Mouse (Mus musculus): ENCODE results near the gene Gdf2. TPM values are rescaled to one million over a fixed set of nuclear protein-coding genes. Genes with fewer than 3 reads are reported as not detected.

The Gdf2 gene
- polyA plus RNA-seq (2015; fragmentation: Nextera tagmentation; extraction: Ambion mirVana), result not detected in 2 replicates

DNA sequence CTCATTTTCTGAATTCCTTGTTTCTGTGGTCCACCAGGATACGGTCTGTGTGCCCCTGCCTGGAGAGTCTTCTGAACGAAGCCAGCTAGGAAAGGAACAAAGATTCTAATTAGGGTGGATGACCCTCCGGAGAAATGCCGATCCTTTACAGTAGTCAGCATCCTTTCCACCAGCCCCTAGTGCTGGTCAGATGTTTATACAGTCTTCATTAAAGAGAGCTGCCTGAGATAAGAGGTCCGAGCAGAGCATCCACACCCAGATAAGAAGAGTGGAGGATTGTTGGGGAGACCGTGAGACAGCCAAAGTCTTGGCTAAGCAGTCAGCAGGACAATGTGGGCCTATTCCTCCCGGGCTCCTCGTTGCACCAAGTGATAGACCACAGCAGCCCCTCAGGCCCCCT is at the start of gene Gdf2:
Gdf2 (plus strand) TSS at position 301 of the 400 bp plus-strand sequence.
- no peak for DNase-seq (ENCODE audit: low spot score)

DNA sequence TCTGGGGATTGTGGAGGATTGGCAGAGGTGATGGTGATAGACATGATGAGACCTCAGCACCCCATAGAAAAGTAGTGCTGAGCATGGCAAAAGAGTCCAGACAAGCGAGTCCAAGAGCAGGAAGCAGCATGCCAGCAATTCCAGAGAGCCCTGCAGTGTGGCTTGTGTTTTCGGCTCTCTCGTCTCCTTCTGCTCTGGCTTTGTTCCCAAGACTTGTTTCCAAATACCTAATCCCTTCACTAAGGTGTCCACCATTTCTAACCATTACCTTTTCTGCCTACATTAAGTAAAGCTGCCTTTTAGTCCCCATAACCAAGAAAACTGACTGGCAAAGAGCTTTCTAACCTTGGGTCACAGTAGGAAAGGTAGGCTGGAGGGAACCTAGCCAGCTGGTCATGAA is 49.3 kb upstream of the Gdf2 start:
- DNase-seq (ENCODE audit: low spot score), result no peak

DNA sequence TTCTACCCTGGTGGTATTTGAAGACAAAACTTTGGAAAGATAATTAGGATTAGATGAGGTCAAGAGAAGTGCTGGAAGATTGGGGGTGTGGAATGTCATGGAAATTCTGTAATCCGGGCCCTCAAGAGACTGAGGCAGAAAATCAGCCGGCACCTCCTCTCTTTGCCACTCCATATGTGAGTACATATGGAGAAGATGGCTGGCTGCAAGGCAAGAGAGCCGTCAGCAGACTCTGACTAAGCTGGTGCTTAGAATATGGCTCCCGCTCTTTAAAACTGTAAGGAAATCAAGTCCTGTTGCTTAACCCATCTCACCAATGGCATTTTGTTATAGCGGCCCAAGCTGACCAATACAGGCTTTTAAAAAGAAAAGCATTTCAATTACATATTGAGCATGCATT is 45.1 kb upstream of the Gdf2 start:
- no peak for DNase-seq (ENCODE audit: low spot score)

DNA sequence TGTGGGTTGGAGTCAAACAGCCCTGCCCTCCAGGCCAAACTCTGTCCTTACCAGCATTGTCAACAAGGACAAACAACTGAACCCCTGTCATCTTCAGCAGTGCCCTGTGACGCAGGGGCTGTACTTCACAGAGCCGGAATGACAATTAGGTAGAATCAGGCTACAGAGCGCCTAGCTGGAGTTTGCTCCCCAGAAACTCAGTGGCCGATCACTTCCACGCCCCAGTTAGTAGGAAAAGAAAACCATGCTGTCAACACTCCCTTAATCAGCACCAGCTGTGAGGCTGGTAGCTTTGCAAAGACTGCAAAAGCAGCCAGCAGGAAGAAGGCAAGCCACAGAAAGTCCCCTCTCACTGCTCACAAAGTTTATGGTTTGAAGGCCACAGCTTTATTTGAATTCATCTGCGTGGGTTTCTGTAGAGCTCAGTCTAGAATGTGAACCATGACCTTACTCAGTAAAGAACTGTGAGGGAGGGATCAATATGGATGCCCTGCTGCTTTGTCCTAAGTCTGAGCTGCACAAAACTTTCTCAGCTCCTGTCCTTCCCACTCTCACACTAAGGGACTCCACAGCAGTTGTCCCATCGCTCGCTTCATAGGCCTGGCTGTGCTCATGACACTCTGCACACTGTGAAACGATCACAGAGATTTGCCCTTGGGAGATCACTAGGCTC is 44.1 kb upstream of the Gdf2 start:
- no peak for DNase-seq (ENCODE audit: low spot score)

DNA sequence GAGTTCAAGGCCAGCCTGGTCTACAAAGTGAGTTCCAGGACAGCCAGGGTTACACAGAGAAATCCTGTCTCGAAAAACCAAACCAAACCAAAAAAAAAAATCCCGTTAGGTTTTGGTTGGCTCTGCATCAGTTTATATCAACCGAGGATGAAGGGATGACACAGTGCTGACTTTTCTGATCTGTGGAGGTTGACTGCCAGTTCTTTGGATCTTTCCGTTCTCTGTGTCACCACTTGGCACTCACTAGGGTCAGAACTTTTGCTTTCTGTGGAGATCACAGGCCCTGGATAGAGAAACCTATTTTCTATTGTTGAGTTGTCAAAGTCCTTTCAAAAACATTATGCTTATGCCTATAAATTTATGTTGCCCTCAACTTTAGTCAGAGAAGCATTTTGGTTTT is 38.1 kb upstream of the Gdf2 start:
- DNase-seq (ENCODE audit: low spot score), result no peak

DNA sequence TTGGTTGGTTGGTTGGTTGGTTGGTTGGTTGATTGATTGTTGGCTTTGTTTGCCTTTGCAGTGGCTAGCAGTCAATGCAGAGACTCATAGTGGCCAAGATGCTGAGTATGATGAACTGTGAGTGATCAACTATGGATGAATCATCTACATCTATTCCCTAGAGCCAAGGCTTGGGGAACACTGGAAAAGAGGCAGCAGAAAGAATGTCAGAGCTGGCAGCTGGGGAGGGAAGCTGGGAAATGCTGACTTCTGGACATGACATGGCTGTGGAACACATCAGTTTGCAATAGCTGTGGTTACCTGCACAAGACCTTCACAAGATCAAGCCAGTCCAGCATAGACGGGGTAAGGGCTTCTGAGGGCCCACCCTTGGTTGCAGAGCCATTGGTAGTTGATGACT is 37.6 kb upstream of the Gdf2 start:
- no peak for DNase-seq (ENCODE audit: low spot score)

DNA sequence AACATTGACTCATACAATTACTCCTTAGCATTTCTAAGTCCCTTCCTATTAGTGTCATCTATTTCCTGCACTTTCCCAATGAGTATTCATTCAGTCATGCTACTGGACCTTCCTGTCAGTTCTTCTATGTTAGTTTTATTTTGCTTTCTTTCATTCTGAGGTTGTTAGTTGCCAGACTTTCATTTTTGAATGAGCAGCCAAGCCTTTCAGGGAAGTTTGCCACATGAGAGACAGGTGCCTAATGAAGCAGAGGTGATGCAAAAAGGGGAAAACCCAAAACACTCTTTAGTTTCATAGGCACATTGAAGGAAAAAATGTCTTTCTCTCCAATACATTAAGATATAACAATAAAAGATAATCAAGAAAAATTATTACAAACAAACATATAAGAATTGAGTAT is 36.0 kb upstream of the Gdf2 start:
- no peak for DNase-seq (ENCODE audit: low spot score)

DNA sequence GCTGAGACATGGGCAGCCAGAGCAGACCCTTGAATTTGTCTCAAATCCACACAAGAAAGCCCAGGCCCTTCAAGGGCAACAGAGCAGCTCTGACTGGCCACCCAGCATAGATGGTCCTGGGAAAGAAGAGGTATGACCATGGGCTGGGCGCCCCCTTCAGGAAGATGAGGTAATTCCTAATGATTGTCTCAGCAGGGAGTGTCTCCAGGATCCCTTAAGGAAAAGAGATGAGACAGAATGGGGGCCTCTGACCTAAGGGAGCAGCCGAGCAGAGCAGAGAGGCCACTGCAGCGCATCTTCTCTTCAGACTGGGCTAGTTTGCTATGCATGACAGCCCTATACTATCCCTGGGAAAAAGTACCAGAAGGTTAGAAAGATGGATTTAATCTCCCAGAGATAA is 27.1 kb upstream of the Gdf2 start:
- DNase-seq (ENCODE audit: low spot score), result no peak

DNA sequence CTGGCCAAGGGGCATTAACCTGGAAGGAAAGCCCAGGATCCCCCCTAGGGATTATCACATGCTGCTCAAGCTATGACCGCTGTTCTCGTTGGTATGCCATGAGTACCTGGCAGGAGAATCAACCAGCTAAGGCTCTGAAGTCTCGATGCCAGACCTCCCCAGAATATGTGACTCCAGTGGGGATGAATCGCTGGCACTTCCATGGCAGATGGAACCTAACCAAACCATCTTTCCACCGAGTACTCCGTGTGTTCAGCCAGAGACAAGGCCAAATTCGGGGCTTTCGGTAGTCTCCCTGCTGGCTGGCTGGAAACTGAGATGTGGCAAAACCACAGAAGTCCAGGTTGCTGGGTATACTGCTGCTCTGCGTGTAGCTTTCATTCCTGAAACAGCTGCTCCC is 26.6 kb upstream of the Gdf2 start:
- DNase-seq (ENCODE audit: low spot score), result no peak

DNA sequence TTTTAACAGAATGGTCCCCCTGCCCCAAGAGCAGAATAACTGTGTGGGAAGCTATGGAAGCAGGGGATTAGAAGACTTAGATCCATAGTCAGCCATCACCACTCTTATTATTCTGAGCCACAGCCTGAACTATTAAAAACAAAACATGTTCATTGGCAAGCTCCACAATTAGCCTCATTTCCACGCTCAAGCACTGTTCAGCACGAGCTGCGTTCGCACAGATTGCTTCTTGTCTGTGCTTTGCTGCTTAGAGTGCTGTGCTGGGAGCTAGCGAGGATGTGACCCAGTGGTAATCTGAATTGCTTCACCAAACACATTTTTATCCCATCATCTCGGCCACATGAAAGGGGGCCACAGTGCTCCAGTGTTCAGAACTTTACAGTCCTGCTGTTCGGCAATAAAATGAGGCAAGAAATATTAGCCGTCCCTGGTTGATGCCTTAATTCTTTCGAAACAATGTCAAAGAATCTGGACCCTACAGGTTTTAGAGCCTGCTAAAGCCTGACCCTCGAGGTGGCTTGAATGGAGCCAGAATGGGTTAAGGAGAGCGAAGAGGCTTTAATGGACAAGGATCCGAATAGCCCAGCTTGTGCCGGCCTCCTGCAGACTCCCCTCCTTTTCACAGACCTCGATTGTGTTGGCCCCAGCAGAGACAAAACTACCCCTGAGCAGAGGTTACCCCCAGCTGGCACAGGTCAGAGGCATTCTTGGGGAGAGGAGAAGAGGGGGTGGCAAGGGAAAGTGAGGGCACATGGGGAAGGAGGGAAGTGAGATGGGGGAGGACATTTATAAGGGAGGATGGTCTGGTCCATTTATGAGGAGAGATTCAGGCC is 19.9 kb upstream of the Gdf2 start:
- DNase-seq (ENCODE audit: low spot score), result no peak

DNA sequence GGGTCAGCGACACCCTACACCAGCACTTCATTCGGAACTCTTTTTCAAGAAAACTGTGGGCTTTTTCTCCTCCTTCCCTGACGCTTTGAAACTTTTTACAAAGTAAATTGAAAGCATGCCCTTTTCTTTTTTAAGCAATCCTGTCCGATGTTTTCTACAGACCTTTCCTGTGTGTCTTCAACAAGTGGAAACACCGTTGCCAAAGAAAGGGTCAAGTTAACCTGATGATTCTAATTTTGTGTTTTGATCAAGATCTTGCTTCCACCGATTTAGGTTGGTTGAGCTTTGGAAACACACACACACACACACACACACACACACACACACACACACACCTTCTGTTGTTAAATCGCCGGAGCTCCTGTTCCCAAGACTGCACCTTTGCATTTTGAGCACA is 18.1 kb upstream of the Gdf2 start:
- DNase-seq (ENCODE audit: low spot score), result no peak

DNA sequence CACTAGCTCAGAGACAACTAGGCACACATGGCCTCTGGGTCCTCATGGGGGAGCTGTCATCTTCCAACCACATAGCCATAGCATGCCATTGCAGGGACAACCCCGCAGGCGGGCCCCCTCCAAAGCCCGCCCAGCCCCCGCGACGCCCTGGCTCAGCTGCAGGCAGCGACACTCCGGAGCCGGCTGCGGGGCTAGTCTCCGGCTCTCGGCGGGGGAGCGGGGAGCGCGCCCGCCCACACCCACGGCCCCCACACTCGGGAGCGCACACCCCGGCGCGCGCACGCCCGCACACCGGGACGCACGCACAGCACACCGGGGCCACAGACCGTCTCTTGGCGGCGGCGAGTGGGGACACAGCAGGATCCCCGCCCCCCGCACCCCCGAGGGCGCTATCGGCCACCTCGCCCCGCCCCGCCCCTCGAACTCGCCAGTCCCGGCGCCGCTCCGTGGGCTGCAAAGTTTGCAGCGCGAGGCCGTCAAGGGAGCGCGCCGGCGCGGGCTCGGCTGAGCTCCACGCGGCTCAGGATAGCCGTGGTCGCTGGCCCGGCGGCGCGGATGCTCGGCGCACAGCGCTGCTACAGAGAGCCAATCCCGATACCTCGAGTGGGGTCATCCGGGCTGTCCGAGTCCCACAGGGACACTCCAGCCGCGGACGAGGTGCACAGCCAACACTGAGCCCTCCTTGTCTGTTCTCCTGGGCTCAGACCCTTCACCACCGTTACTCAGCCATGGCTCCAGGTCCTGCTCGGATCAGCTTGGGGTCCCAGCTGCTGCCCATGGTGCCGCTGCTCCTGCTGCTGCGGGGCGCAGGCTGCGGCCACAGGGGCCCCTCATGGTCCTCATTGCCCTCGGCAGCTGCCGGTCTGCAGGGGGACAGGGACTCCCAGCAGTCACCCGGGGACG is 17.4 kb upstream of the Gdf2 start, which contains the start of gene Gdf10:
Gdf10 (plus strand) TSS at position 420 of the 903 bp plus-strand sequence.
- no peak for DNase-seq (ENCODE audit: low spot score)

DNA sequence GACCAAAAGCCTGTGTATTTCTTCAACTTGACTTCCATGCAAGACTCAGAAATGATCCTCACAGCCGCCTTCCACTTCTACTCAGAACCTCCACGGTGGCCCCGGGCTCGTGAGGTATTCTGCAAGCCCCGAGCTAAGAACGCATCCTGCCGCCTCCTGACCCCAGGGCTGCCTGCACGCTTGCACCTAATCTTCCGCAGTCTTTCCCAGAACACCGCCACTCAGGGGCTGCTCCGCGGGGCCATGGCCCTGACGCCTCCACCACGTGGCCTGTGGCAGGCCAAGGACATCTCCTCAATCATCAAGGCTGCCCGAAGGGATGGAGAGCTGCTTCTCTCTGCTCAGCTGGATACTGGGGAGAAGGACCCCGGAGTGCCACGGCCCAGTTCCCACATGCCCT is 9.0 kb upstream of the Gdf2 start:
- DNase-seq (ENCODE audit: low spot score), result no peak

DNA sequence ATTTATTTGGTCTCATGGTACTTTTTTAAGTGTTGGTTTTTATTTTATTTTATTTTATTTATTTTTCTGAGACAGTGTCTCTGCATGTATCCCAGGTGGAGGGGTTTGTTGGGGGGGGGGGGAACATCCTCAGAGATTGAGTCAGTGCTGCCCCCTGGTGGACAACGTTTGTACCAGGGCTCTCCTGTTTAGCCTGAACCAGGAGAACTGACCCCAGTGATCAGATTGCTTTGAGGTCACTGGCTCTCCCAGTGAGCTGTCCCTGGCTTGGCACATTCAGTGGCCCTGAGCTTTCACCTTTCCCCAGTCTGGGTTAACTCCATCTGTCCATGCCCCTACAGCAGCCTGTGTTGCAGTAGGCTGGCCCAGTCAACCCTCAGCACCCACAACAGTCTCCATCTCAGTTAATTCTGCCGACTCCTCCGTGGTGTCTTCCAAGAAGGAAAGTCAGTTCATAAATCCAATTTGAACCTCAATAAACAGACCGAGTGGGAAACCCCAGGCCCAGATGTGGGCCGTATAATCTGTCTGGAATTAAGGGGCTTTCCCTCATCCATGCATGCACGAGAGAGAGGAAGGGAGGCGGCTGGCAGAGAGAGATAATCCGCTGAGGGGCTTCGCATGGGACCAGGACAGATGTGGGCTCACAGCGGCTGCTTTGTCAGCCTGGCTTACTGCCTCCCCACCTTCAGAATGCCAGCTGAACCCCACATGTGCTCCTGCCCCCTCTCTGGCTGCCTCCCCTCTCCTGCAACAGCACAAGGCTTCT is 7.7 kb upstream of the Gdf2 start:
- DNase-seq (ENCODE audit: low spot score), result no peak

DNA sequence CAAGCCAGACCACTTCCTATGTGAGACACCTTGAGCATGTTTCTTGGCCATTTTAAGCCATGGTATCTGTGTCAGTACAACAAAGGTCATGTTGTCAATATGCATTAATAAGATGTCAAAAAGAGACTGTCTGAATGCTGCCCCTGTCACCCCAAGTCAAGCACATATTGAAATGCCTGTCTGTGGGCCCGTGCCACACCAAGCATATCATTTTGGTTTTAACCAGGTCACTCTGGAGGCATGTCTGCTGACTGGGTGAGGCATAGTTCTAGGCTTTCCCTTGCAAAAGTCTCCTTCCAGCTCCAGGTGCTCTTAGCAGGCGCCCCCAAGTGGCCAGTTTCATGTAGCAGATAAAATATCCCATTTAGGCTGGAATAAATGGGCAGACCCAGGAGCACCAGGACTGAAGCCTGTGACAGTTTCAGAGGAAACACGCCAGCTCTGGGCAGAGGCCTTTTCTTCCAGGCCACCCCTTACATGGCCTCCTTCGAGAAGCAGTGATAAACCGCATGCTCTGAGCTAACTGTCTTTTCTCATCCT is 7.0 kb upstream of the Gdf2 start:
- DNase-seq (ENCODE audit: low spot score), result peak; percentile 23

DNA sequence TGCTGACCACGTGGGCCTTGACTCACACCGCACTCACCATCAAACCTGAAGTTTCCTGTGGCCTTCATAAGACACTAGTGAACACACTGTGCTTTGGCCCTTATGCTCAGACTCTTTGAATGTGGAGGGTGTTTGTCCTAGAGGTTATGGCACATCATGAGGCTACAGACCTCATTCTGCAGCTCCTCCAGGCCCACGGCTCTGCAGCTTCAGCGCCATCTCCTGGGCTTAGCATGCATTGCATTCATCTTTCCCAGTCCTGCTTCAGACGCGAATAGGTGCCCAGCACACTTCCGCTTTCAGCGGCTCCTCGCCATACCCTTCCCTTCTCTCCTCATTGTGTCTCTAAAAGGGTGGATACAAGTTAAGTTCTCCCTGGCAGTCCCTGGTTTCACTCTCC is 1.7 kb upstream of the Gdf2 start:
- peak; percentile 47 for DNase-seq (ENCODE audit: low spot score)

DNA sequence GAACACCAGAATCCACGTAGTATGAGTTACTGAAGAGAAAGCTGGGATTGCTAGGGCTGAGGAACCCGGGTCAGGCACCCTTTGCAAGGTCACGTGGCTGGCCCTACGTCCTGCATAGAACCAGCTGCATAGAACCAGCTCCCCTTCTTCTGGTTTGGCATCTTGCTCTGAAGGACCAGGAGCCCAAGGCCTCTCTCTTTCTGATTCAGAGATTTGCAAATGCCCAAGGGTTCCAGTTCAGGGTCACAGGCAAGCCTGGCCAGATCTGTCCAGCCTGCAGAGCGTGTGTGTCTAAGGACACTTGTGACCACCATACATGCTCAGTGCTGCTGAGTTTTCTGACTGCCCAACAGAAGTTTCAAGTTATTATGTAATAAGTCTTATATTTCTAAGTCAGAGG is 1.4 kb downstream of the Gdf2 start:
- no peak for DNase-seq (ENCODE audit: low spot score)

DNA sequence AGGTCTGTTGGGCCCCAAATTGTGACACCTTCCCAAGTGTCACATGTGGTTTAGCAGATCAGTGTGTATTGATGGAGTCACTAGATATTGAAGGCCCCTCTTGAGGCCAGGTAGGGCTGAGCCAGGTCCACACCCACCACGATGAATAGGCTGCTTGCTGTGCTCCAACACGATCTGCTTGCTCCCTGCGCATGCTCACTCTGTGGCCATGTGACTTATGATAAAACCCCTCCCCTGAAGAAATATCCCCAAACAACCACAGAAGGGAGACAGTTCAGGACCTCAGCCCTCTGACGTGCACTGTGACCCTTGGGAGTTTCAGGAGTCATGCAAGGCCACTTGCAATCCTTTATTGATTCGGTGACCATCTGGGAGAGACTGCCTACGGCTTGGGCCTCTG is 5.3 kb downstream of the Gdf2 start:
- DNase-seq (ENCODE audit: low spot score), result no peak

DNA sequence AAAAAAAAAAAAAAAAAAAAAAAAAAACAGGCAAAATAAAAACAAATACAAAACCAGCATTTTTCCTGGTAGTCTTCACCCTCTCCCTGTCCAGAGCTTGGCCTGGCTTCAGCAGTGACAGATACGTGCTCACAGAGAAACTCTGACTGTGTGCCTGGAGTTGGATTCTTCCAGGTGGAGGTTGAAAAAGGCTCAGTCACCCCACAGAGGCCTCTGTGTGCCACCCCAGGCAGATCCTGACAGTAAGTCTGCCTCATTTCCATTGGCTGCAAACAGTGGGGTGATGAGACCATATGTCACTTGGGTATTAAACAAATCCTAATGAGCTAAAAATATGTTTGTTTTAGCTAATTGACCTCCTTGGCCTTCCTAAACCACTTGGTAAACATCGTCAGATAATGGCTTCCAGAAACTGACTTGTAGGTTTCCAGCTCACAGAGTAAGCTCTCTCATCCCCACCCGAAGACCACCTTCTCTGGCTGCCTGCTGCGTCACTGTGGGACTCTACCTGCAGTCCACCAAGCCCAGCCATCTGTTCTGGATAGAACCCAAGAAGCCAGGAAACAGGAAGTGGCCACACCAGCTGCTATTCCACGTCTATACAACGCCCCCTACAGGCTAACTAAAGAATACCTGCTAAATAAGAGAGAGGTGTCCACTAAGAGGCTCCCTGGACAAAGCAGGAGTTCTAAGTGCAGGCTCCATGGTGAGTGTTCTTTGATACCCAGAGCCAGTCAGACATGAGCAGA is 11.6 kb downstream of the Gdf2 start:
- no peak for DNase-seq (ENCODE audit: low spot score)

DNA sequence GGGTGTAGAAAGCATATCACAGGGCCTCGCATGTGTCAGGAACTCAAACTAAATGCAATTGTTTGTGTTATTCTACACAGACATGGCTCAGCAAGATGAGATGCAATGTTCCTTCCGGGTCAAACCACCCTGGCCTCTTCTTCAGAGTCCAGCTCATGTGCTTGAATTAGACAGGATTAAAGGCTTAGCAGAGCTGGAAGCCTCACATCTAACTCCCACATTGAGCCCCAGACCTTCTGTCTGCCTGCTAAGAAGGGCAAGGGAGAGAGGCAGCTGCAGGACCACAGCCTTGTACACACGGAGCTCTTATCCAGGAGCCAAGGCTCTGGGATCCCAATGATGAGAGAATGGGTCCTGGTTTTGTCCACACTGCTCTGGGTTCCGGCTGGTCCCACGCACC is 12.9 kb downstream of the Gdf2 start, which contains the start of gene Rbp3:
Rbp3 (plus strand) TSS at position 243 of the 400 bp plus-strand sequence.
- no peak for DNase-seq (ENCODE audit: low spot score)
